In the genomic region with DNA sequence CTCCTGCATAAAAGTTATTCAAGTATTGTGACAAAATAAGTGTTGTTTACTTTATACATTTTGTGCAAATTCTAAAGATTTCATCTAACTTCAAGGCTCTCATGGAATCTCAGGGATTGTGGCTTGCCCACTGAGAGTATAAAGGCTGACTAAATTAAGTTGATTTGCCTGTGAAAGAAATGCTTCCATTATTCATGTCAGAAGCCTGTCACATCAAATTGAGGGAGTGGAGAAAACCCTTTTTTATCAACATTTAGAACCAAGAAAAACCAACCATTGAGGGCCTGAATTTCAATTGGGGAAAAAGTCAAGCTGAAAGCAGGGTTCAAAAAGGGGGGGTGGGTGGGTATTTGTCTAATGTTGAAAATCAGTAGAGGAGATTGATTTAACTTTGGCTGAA, we compare ENCODE assay signal across 34 mouse cellular contexts. TPM values are rescaled to one million over a fixed set of nuclear protein-coding genes. Genes with fewer than 3 reads are reported as not detected.
DNase-seq lines count a peak whose midpoint lies in the region; ATAC-seq and TF ChIP-seq lines count a peak whose summit lies in the region.
"Had no signal": no experiment of that assay in that cellular context is flagged by ENCODE, and none has a peak within 500 bp of the region (broad histone marks: within the 10 kb centered on the region; RNA-seq: fewer than 3 reads in every experiment).

No protein-coding gene starts in this region.

- no peak for DNase-seq in forebrain, embryonic 11.5 days (ENCODE audit: low spot score)
- no peak for DNase-seq in forebrain, postnatal 0 days
- peak; percentile 63 for DNase-seq in forebrain, embryonic 14.5 days (ENCODE audit: low spot score)
- DNase-seq in midbrain, postnatal 0 days (ENCODE audit: low spot score): no peak
- DNase-seq in brain, embryonic 14.5 days (ENCODE audit: low read depth): peak; percentile 78
- DNase-seq: adrenal gland, adult 2 months; adrenal gland, postnatal 14 days; cerebellum, adult 11-12 months; cerebellum, adult 8-10 months; cerebellum, postnatal 10 days; cerebellum, postnatal 36 days; gastrocnemius, postnatal 25 days; heart, adult 18-20 months; heart, postnatal 14 days; heart, postnatal 4 days had no signal

- TF ChIP-seq CTCF in forebrain, postnatal 0 days (IDR thresholded peaks at IDR 0.05; ENCODE audit: low read depth): no peak
- no peak for TF ChIP-seq CTCF in midbrain, postnatal 0 days (IDR thresholded peaks at IDR 0.05)
- no peak for TF ChIP-seq CTCF in brain, embryonic 14.5 days (IDR thresholded peaks at IDR 0.05; ENCODE audit: borderline replicate concordance, extremely low read depth, insufficient read depth, insufficient read length)

- no peaks in the 10 kb centered on the region for H3K27me3 ChIP-seq in forebrain, embryonic 11.5 days (ENCODE audit: control insufficient read depth, insufficient read depth, low read length)
- H3K27me3 ChIP-seq in forebrain, postnatal 0 days (ENCODE audit: insufficient read depth, low read length): no peaks in the 10 kb centered on the region
- H3K27me3 ChIP-seq in forebrain, embryonic 14.5 days (replicated peaks; ENCODE audit: control insufficient read depth, insufficient read depth, low read length): no peaks in the 10 kb centered on the region
- H3K27me3 ChIP-seq in forebrain, embryonic 16.5 days (replicated peaks; ENCODE audit: control insufficient read depth, insufficient read depth, low read length): no peaks in the 10 kb centered on the region
- H3K27me3 ChIP-seq in midbrain, embryonic 12.5 days: no peaks in the 10 kb centered on the region
- H3K27me3 ChIP-seq in midbrain, postnatal 0 days (ENCODE audit: insufficient read depth, low read length): no peaks in the 10 kb centered on the region
- H3K27me3 ChIP-seq in heart, embryonic 12.5 days (replicated peaks): no peaks in the 10 kb centered on the region
- H3K27me3 ChIP-seq: heart, embryonic 13.5 days had no signal

- ATAC-seq in forebrain, embryonic 11.5 days (replicated peaks; ENCODE audit: low FRiP score): 0 out of 2 replicates have a peak, but pooled peaks have one; percentile 42
- no peak for ATAC-seq in forebrain, postnatal 0 days
- peak; percentile 60 for ATAC-seq in forebrain, embryonic 14.5 days
- ATAC-seq in forebrain, embryonic 16.5 days: no peak
- ATAC-seq in midbrain, embryonic 12.5 days (ENCODE audit: low FRiP score, low read depth): peak; percentile 71; the same call in 1 of the 2 replicates
- ATAC-seq in midbrain, postnatal 0 days (ENCODE audit: low FRiP score): no peak
- no peak for ATAC-seq in heart, embryonic 12.5 days (ENCODE audit: insufficient number of reproducible peaks, low FRiP score)
- ATAC-seq: CD4-positive, CD25-positive, alpha-beta regulatory T cell, adult 4 months; hindbrain, postnatal 0 days; inflammation-experienced regulatory T-cells, adult 6 months; intestine, embryonic 16.5 days had no signal

- no peaks in the 10 kb centered on the region; the same call in 1 of the 2 replicates for H3K4me1 ChIP-seq in forebrain, embryonic 11.5 days (replicated peaks; ENCODE audit: control insufficient read depth, insufficient read depth, low read length)
- no peaks in the 10 kb centered on the region for H3K4me1 ChIP-seq in forebrain, postnatal 0 days (ENCODE audit: insufficient read depth)
- H3K4me1 ChIP-seq in forebrain, embryonic 14.5 days (ENCODE audit: control insufficient read depth, insufficient read depth, low read length): no peaks in the 10 kb centered on the region
- H3K4me1 ChIP-seq in forebrain, embryonic 16.5 days (replicated peaks; ENCODE audit: control insufficient read depth, insufficient read depth, low read length): no peaks in the 10 kb centered on the region
- H3K4me1 ChIP-seq in midbrain, embryonic 12.5 days: no peaks in the 10 kb centered on the region
- H3K4me1 ChIP-seq in midbrain, postnatal 0 days (ENCODE audit: insufficient read depth, low read length): no peaks in the 10 kb centered on the region
- no peaks in the 10 kb centered on the region for H3K4me1 ChIP-seq in heart, embryonic 12.5 days (replicated peaks)
- H3K4me1 ChIP-seq: heart, embryonic 13.5 days had no signal

- no peak overlapping the region for H3K4me2 ChIP-seq in forebrain, embryonic 11.5 days (ENCODE audit: low read depth, low read length, severe bottlenecking)
- no peak overlapping the region for H3K4me2 ChIP-seq in forebrain, postnatal 0 days (ENCODE audit: low read depth)
- no peak overlapping the region for H3K4me2 ChIP-seq in forebrain, embryonic 14.5 days (ENCODE audit: low read length)
- H3K4me2 ChIP-seq in forebrain, embryonic 16.5 days (ENCODE audit: low read length): no peak overlapping the region
- no peak overlapping the region for H3K4me2 ChIP-seq in midbrain, embryonic 12.5 days (replicated peaks)
- no peak overlapping the region for H3K4me2 ChIP-seq in midbrain, postnatal 0 days (ENCODE audit: low read depth, low read length, poor library complexity, severe bottlenecking)
- no peak overlapping the region for H3K4me2 ChIP-seq in heart, embryonic 12.5 days
- H3K4me2 ChIP-seq: heart, embryonic 13.5 days; hindbrain, embryonic 14.5 days had no signal

- H3K9ac ChIP-seq in forebrain, embryonic 11.5 days (ENCODE audit: low read length): no peak overlapping the region
- no peak overlapping the region for H3K9ac ChIP-seq in forebrain, postnatal 0 days
- no peak overlapping the region for H3K9ac ChIP-seq in forebrain, embryonic 14.5 days (ENCODE audit: low read length)
- no peak overlapping the region for H3K9ac ChIP-seq in forebrain, embryonic 16.5 days (replicated peaks; ENCODE audit: low read depth, low read length)
- no peak overlapping the region for H3K9ac ChIP-seq in midbrain, embryonic 12.5 days (replicated peaks)
- H3K9ac ChIP-seq in midbrain, postnatal 0 days (replicated peaks; ENCODE audit: low read length, poor library complexity, severe bottlenecking): no peak overlapping the region
- no peak overlapping the region for H3K9ac ChIP-seq in heart, embryonic 12.5 days
- H3K9ac ChIP-seq: heart, embryonic 13.5 days; hindbrain, embryonic 14.5 days had no signal

- no peaks in the 10 kb centered on the region for H3K36me3 ChIP-seq in forebrain, embryonic 11.5 days (ENCODE audit: control insufficient read depth, insufficient read depth, low read length)
- H3K36me3 ChIP-seq in forebrain, postnatal 0 days (ENCODE audit: insufficient read depth): no peaks in the 10 kb centered on the region
- H3K36me3 ChIP-seq in forebrain, embryonic 14.5 days (ENCODE audit: control insufficient read depth, insufficient read depth, low read length): no peaks in the 10 kb centered on the region
- H3K36me3 ChIP-seq in forebrain, embryonic 16.5 days (ENCODE audit: control insufficient read depth, insufficient read depth): no peaks in the 10 kb centered on the region
- no peaks in the 10 kb centered on the region for H3K36me3 ChIP-seq in midbrain, embryonic 12.5 days
- H3K36me3 ChIP-seq in midbrain, postnatal 0 days (ENCODE audit: insufficient read depth, low read length): no peaks in the 10 kb centered on the region
- H3K36me3 ChIP-seq in heart, embryonic 12.5 days: no peaks in the 10 kb centered on the region
- H3K36me3 ChIP-seq: heart, embryonic 13.5 days had no signal

- no peaks in the 10 kb centered on the region for H3K9me3 ChIP-seq in forebrain, embryonic 11.5 days (ENCODE audit: control insufficient read depth, low read length)
- no peaks in the 10 kb centered on the region for H3K9me3 ChIP-seq in forebrain, postnatal 0 days (ENCODE audit: low read length)
- no peaks in the 10 kb centered on the region for H3K9me3 ChIP-seq in forebrain, embryonic 14.5 days (replicated peaks; ENCODE audit: control insufficient read depth, low read length)
- H3K9me3 ChIP-seq in forebrain, embryonic 16.5 days (ENCODE audit: control insufficient read depth, low read length): no peaks in the 10 kb centered on the region
- no peaks in the 10 kb centered on the region for H3K9me3 ChIP-seq in midbrain, embryonic 12.5 days
- H3K9me3 ChIP-seq in midbrain, postnatal 0 days (ENCODE audit: low read length): no peaks in the 10 kb centered on the region
- no peaks in the 10 kb centered on the region for H3K9me3 ChIP-seq in heart, embryonic 12.5 days (replicated peaks)
- H3K9me3 ChIP-seq: heart, embryonic 13.5 days had no signal

- no peak overlapping the region for H3K27ac ChIP-seq in forebrain, embryonic 11.5 days (ENCODE audit: low read depth, low read length)
- H3K27ac ChIP-seq in forebrain, postnatal 0 days (ENCODE audit: low read depth, low read length): no peak overlapping the region
- no peak overlapping the region for H3K27ac ChIP-seq in forebrain, embryonic 14.5 days (ENCODE audit: low read depth, low read length)
- H3K27ac ChIP-seq in forebrain, embryonic 16.5 days (ENCODE audit: low read length): no peak overlapping the region
- no peak overlapping the region for H3K27ac ChIP-seq in midbrain, embryonic 12.5 days (replicated peaks)
- no peak overlapping the region for H3K27ac ChIP-seq in midbrain, postnatal 0 days (ENCODE audit: low read depth, low read length)
- H3K27ac ChIP-seq in heart, embryonic 12.5 days (ENCODE audit: poor library complexity, severe bottlenecking): no peak overlapping the region
- H3K27ac ChIP-seq: heart, embryonic 13.5 days; hindbrain, embryonic 14.5 days; hindbrain, postnatal 0 days had no signal

- no peak for TF ChIP-seq POLR2A in brain, embryonic 14.5 days (IDR thresholded peaks at IDR 0.05; ENCODE audit: borderline replicate concordance, extremely low read depth, insufficient read depth, insufficient read length, poor library complexity, severe bottlenecking)

- no peak overlapping the region for H3K4me3 ChIP-seq in forebrain, embryonic 11.5 days (ENCODE audit: low read depth, low read length)
- no peak overlapping the region for H3K4me3 ChIP-seq in forebrain, postnatal 0 days (ENCODE audit: low read depth, low read length)
- H3K4me3 ChIP-seq in forebrain, embryonic 14.5 days (ENCODE audit: low read depth, low read length): no peak overlapping the region
- no peak overlapping the region for H3K4me3 ChIP-seq in forebrain, embryonic 16.5 days (replicated peaks; ENCODE audit: low read length)
- H3K4me3 ChIP-seq in midbrain, embryonic 12.5 days: no peak overlapping the region
- H3K4me3 ChIP-seq in midbrain, postnatal 0 days (ENCODE audit: low read depth, low read length): no peak overlapping the region
- no peak overlapping the region for H3K4me3 ChIP-seq in heart, embryonic 12.5 days
- H3K4me3 ChIP-seq: heart, embryonic 13.5 days had no signal

RNA-seq across cellular contexts. Expression of gene Atp11c, which starts 23.5 kb away (rescaled TPM):
- polyA plus RNA-seq in forebrain, embryonic 11.5 days (2014; fragmentation: Nextera tagmentation; extraction: Ambion mirVana): 15.6 and 18.7 TPM in 2 replicates
- total RNA-seq in forebrain, postnatal 0 days (2014; rRNA removed): 20.9 and 28.0 TPM in 2 replicates
- 5.2 and 6.8 TPM in 2 replicates for polyA plus RNA-seq in forebrain, postnatal 0 days (2015; fragmentation: Nextera tagmentation; extraction: Ambion mirVana)
- polyA plus RNA-seq in forebrain, embryonic 14.5 days (2014; fragmentation: Nextera tagmentation; extraction: Ambion mirVana): 14.7 and 15.5 TPM in 2 replicates
- 13.5 and 14.5 TPM in 2 replicates for polyA plus RNA-seq in forebrain, embryonic 16.5 days (2015; fragmentation: Nextera tagmentation; extraction: Ambion mirVana)
- 17.2 TPM in 2 replicates for polyA plus RNA-seq in midbrain, embryonic 12.5 days (2016; fragmentation: Nextera tagmentation; extraction: Ambion mirVana)
- 20.3 and 23.6 TPM in 2 replicates for total RNA-seq in midbrain, postnatal 0 days (2014; rRNA removed)
- polyA plus RNA-seq in midbrain, postnatal 0 days (2015; fragmentation: Nextera tagmentation; extraction: Ambion mirVana): 5.0 and 6.0 TPM in 2 replicates
- polyA plus RNA-seq in brain, embryonic 14.5 days (2012; rRNA removed): 20.0 and 25.2 TPM in 2 replicates
- 5.9 and 6.3 TPM in 2 replicates for polyA plus RNA-seq in heart, embryonic 12.5 days (2016; fragmentation: Nextera tagmentation; extraction: Ambion mirVana)

RNA-seq across cellular contexts. Expression of gene Gm7073, which starts 30.0 kb away (rescaled TPM):
- not detected in 2 replicates for polyA plus RNA-seq in forebrain, embryonic 11.5 days (2014; fragmentation: Nextera tagmentation; extraction: Ambion mirVana)
- total RNA-seq in forebrain, postnatal 0 days (2014; rRNA removed): not detected in 2 replicates
- polyA plus RNA-seq in forebrain, postnatal 0 days (2015; fragmentation: Nextera tagmentation; extraction: Ambion mirVana): not detected in 2 replicates
- not detected in 2 replicates for polyA plus RNA-seq in forebrain, embryonic 14.5 days (2014; fragmentation: Nextera tagmentation; extraction: Ambion mirVana)
- polyA plus RNA-seq in forebrain, embryonic 16.5 days (2015; fragmentation: Nextera tagmentation; extraction: Ambion mirVana): not detected in 2 replicates
- polyA plus RNA-seq in midbrain, embryonic 12.5 days (2016; fragmentation: Nextera tagmentation; extraction: Ambion mirVana): not detected in 2 replicates
- total RNA-seq in midbrain, postnatal 0 days (2014; rRNA removed): not detected in 2 replicates
- polyA plus RNA-seq in midbrain, postnatal 0 days (2015; fragmentation: Nextera tagmentation; extraction: Ambion mirVana): not detected in 2 replicates
- not detected in 2 replicates for polyA plus RNA-seq in brain, embryonic 14.5 days (2012; rRNA removed)
- polyA plus RNA-seq in heart, embryonic 12.5 days (2016; fragmentation: Nextera tagmentation; extraction: Ambion mirVana): not detected in 2 replicates
- total RNA-seq: adrenal gland, adult 2 months; adrenal gland, postnatal 14 days; adrenal gland, postnatal 4 days; gastrocnemius, adult 8-10 months; gastrocnemius, postnatal 25 days; heart, adult 18-20 months; heart, postnatal 14 days; heart, postnatal 4 days; hindbrain, postnatal 0 days; MEL had no signal
- polyA plus RNA-seq: adrenal gland, adult 2 months; C2C12; CD4-positive, CD25-positive, alpha-beta regulatory T cell, adult 4 months; cortical plate, adult 2 months; embryonic facial prominence, embryonic 11.5 days; embryonic facial prominence, embryonic 14.5 days; gonadal fat pad, adult 2 months; heart, embryonic 13.5 days; heart, embryonic 16.5 days; hindbrain, embryonic 11.5 days; hindbrain, embryonic 14.5 days; hindbrain, postnatal 0 days; inflammation-experienced regulatory T-cells, adult 6 months; intestine, embryonic 16.5 days had no signal

Comparison
In these comparisons a context has a peak if more than half of its experiments do, and no peak if none do; other contexts are left out.
1. ATAC-seq: peak in forebrain, embryonic 11.5 days (single experiment), forebrain, embryonic 14.5 days (single experiment) and midbrain, embryonic 12.5 days (single experiment); none in forebrain, postnatal 0 days (single experiment), forebrain, embryonic 16.5 days (single experiment), midbrain, postnatal 0 days (single experiment) and heart, embryonic 12.5 days (single experiment).
2. DNase-seq: peak in forebrain, embryonic 14.5 days (single experiment) and brain, embryonic 14.5 days (single experiment); none in forebrain, embryonic 11.5 days (single experiment), forebrain, postnatal 0 days (single experiment) and midbrain, postnatal 0 days (single experiment).